Mouse (Mus musculus): ENCODE data around the gene Agpat4.

DNA sequence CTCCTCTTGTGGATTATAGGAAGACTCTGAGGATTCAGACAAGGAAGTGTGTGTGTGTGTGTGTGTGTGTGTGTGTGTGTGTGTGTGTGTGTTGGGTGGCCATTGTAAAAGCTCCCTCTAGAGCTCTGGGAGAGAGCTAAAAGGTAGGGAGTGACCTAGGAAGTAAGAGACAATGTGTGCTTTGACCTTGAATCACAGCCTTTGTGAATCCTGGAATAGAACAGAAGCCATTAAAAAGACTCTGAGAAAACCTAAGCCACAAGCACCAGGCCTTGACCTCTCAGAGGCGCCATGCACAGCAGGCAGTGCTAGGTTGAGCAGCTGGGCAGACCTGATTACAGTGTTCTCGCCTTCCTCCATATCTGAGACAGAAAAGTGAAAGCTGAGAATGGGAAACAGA, 41.7 kb upstream of the Agpat4 start:
- TF ChIP-seq CTCF (IDR thresholded peaks at IDR 0.05; ENCODE audit: borderline replicate concordance, control insufficient read depth, extremely low read depth, insufficient read depth, low read length, poor library complexity), result no peak
- no peak for TF ChIP-seq POLR2A (IDR thresholded peaks at IDR 0.05; ENCODE audit: control insufficient read depth, extremely low read depth, insufficient read depth, low read length, poor library complexity)
